Mouse (Mus musculus) MEL (cell line): ENCODE results near the gene Zfp217. TPM values are rescaled to one million over a fixed set of nuclear protein-coding genes. Genes with fewer than 3 reads are reported as not detected.

ENCODE experiments used
- DNase-seq: peaks from one replicate; pipeline ENCODE4 v3.0.0; 2011; ENCODE audit warnings: low read depth, low spot score
- H3K27ac ChIP-seq: 2 replicates; pipeline ENCODE4 v1.5.1; 2012; ENCODE audit warnings: low read depth, mild to moderate bottlenecking, control low read depth, low read length, moderate library complexity; ENCODE audit not compliant: control insufficient read depth
- H3K27me3 ChIP-seq, 2 experiments: fragments of 150-350 bp in 1 of 2; sonication (generic) in 1 of 2; 2 replicates each; pipeline ENCODE4 v1.6.1; 2012; ENCODE audit warnings: low read length in 2 of 2, mild to moderate bottlenecking in 2 of 2, improper control_type of control experiment in 1 of 2, moderate library complexity in 1 of 2; ENCODE audit not compliant: insufficient read depth in 2 of 2, control insufficient read depth in 1 of 2
- H3K36me3 ChIP-seq, 2 experiments: 2 replicates each; pipeline ENCODE4 v1.6.1; 2012 to 2014; ENCODE audit warnings: low read length in 2 of 2, improper control_type of control experiment in 1 of 2, inconsistent platforms in 1 of 2, mild to moderate bottlenecking in 1 of 2; ENCODE audit not compliant: insufficient read depth in 2 of 2, control insufficient read depth in 1 of 2
- H3K4me1 ChIP-seq, 2 experiments: fragments of 150-350 bp in 1 of 2; sonication (generic) in 1 of 2; 2 replicates each; pipeline ENCODE4 v1.6.1; 2012; ENCODE audit warnings: low read length in 2 of 2, improper control_type of control experiment in 1 of 2, mild to moderate bottlenecking in 1 of 2; ENCODE audit not compliant: insufficient read depth in 2 of 2, control insufficient read depth in 1 of 2
- H3K4me3 ChIP-seq, 2 experiments: fragments of 150-350 bp in 1 of 2; sonication (generic) in 1 of 2; 2 replicates each; pipeline ENCODE4 v1.5.1; 2012; ENCODE audit warnings: low read depth in 2 of 2, low read length in 2 of 2, mild to moderate bottlenecking in 2 of 2, moderate library complexity in 2 of 2, control low read depth in 1 of 2, improper control_type of control experiment in 1 of 2; ENCODE audit not compliant: control insufficient read depth in 1 of 2, insufficient read depth in 1 of 2
- H3K79me2 ChIP-seq: 2 replicates; pipeline ENCODE4 v1.6.1; 2012; ENCODE audit warnings: mild to moderate bottlenecking, low read length, moderate library complexity; ENCODE audit not compliant: control insufficient read depth, poor library complexity, insufficient read depth
- H3K9ac ChIP-seq: 2 replicates; pipeline ENCODE4 v1.6.1; 2012; ENCODE audit warnings: low read depth, mild to moderate bottlenecking, control low read depth, low read length, moderate library complexity; ENCODE audit not compliant: control insufficient read depth, poor library complexity, severe bottlenecking
- H3K9me3 ChIP-seq: fragments of 150-350 bp; sonication (generic); replicated peaks from 2 replicates; pipeline ENCODE4 v1.6.1; 2012; ENCODE audit warnings: mild to moderate bottlenecking, low read length, improper control_type of control experiment, moderate library complexity; ENCODE audit not compliant: insufficient read depth
- BHLHE40 ChIP-seq: IDR thresholded peaks from 2 replicates; pipeline ENCODE4 v1.6.1; 2012; ENCODE audit warnings: low read depth, mild to moderate bottlenecking, inconsistent platforms, low read length, improper control_type of control experiment, borderline replicate concordance
- CHD1 ChIP-seq: IDR thresholded peaks from 2 replicates; pipeline ENCODE4 v1.6.1; 2012; ENCODE audit warnings: low read depth, mild to moderate bottlenecking, inconsistent platforms, low read length, improper control_type of control experiment
- CHD2 ChIP-seq: IDR thresholded peaks from 2 replicates; pipeline ENCODE4 v1.6.1; 2011; ENCODE audit warnings: low read length, improper control_type of control experiment
- E2F4 ChIP-seq: IDR thresholded peaks from 2 replicates; pipeline ENCODE4 v1.6.1; 2011; ENCODE audit warnings: low read depth, low read length, improper control_type of control experiment, borderline replicate concordance
- EP300 ChIP-seq, 2 experiments: IDR thresholded peaks; 2 replicates each; pipeline ENCODE4 v1.6.1; 2011; ENCODE audit warnings: improper control_type of control experiment in 2 of 2, low read length in 2 of 2, low read depth in 1 of 2, mild to moderate bottlenecking in 1 of 2
- ETS1 ChIP-seq: IDR thresholded peaks from 2 replicates; pipeline ENCODE4 v1.6.1; 2012; ENCODE audit warnings: low read depth, mild to moderate bottlenecking, inconsistent platforms, low read length, improper control_type of control experiment, moderate library complexity
- GATA1 ChIP-seq: IDR thresholded peaks from 2 replicates; pipeline ENCODE4 v1.6.1; 2011; ENCODE audit warnings: low read depth, low read length, improper control_type of control experiment
- HCFC1 ChIP-seq: IDR thresholded peaks from 2 replicates; pipeline ENCODE4 v1.6.1; 2012; ENCODE audit warnings: low read depth, mild to moderate bottlenecking, inconsistent platforms, low read length, improper control_type of control experiment, moderate library complexity
- JUND ChIP-seq: IDR thresholded peaks from 2 replicates; pipeline ENCODE4 v1.6.1; 2011; ENCODE audit warnings: low read depth, mild to moderate bottlenecking, improper control_type of control experiment, low read length
- MAFK ChIP-seq: IDR thresholded peaks from 2 replicates; pipeline ENCODE4 v1.6.1; 2011; ENCODE audit warnings: low read depth, mild to moderate bottlenecking, low read length, improper control_type of control experiment, borderline replicate concordance
- MAX ChIP-seq: IDR thresholded peaks from 2 replicates; pipeline ENCODE4 v1.6.1; 2011; ENCODE audit warnings: low read length, improper control_type of control experiment
- MAZ ChIP-seq: IDR thresholded peaks from 2 replicates; pipeline ENCODE4 v1.6.1; 2012; ENCODE audit warnings: low read depth, mild to moderate bottlenecking, inconsistent platforms, low read length, improper control_type of control experiment
- MXI1 ChIP-seq: IDR thresholded peaks from 2 replicates; pipeline ENCODE4 v1.6.1; 2011; ENCODE audit warnings: mild to moderate bottlenecking, low read depth, low read length, improper control_type of control experiment
- MYB ChIP-seq: IDR thresholded peaks from 2 replicates; pipeline ENCODE4 v1.6.1; 2011; ENCODE audit warnings: mild to moderate bottlenecking, low read depth, low read length, improper control_type of control experiment
- MYC ChIP-seq: IDR thresholded peaks from 2 replicates; pipeline ENCODE4 v1.6.1; 2011; ENCODE audit warnings: low read depth, mild to moderate bottlenecking, low read length, improper control_type of control experiment, moderate library complexity
- NRF1 ChIP-seq: IDR thresholded peaks from 2 replicates; pipeline ENCODE4 v1.6.1; 2014; ENCODE audit warnings: low read depth, mild to moderate bottlenecking, inconsistent platforms, low read length, improper control_type of control experiment, moderate library complexity; ENCODE audit not compliant: poor library complexity, insufficient read depth, severe bottlenecking
- POLR2AphosphoS2 ChIP-seq: IDR thresholded peaks from 2 replicates; pipeline ENCODE4 v1.6.1; 2011; ENCODE audit warnings: low read length, improper control_type of control experiment
- RCOR1 ChIP-seq: IDR thresholded peaks from 2 replicates; pipeline ENCODE4 v1.6.1; 2012; ENCODE audit warnings: low read depth, mild to moderate bottlenecking, inconsistent platforms, low read length, improper control_type of control experiment
- SIN3A ChIP-seq: IDR thresholded peaks from 2 replicates; pipeline ENCODE4 v1.6.1; 2012; ENCODE audit warnings: low read length, improper control_type of control experiment, inconsistent platforms
- TAL1 ChIP-seq: IDR thresholded peaks from 2 replicates; pipeline ENCODE4 v1.6.1; 2012; ENCODE audit warnings: mild to moderate bottlenecking, inconsistent platforms, low read length, moderate library complexity, mixed read lengths
- TBP ChIP-seq: IDR thresholded peaks from 2 replicates; pipeline ENCODE4 v1.8.0; 2011; ENCODE audit warnings: low read depth, low read length, improper control_type of control experiment
- TCF12 ChIP-seq: IDR thresholded peaks from 2 replicates; pipeline ENCODE4 v1.6.1; 2014; ENCODE audit warnings: low read depth, mild to moderate bottlenecking, inconsistent platforms, low read length, improper control_type of control experiment, moderate library complexity
- UBTF ChIP-seq: IDR thresholded peaks from 2 replicates; pipeline ENCODE4 v1.6.1; 2012; ENCODE audit warnings: low read depth, mild to moderate bottlenecking, inconsistent platforms, low read length, improper control_type of control experiment, moderate library complexity, borderline replicate concordance; ENCODE audit not compliant: insufficient read depth
- USF1 ChIP-seq: IDR thresholded peaks from 2 replicates; pipeline ENCODE4 v1.6.1; 2014; ENCODE audit warnings: low read depth, mild to moderate bottlenecking, inconsistent platforms, low read length, improper control_type of control experiment, moderate library complexity
- USF2 ChIP-seq, 2 experiments: IDR thresholded peaks; 2 replicates each; pipeline ENCODE4 v1.6.1; 2011 to 2012; ENCODE audit warnings: improper control_type of control experiment in 2 of 2, low read length in 2 of 2, borderline replicate concordance in 1 of 2, inconsistent platforms in 1 of 2, low read depth in 1 of 2, mild to moderate bottlenecking in 1 of 2; ENCODE audit not compliant: insufficient read depth in 1 of 2
- ZKSCAN1 ChIP-seq: IDR thresholded peaks from 2 replicates; pipeline ENCODE4 v1.6.1; 2012; ENCODE audit warnings: low read depth, mild to moderate bottlenecking, inconsistent platforms, low read length, improper control_type of control experiment, moderate library complexity
- ZMIZ1 ChIP-seq: IDR thresholded peaks from 2 replicates; pipeline ENCODE4 v1.6.1; 2012; ENCODE audit warnings: low read depth, mild to moderate bottlenecking, inconsistent platforms, low read length, improper control_type of control experiment, moderate library complexity
- polyA plus RNA-seq, 2 experiments: library from polyadenylated mRNA; stranded (reverse) in 1 of 2; unstranded in 1 of 2; fragments of >175 nt in 1 of 2; fragments of >200 nt in 1 of 2; gene quantifications; 2 replicates each; pipeline versions ENCODE4 v1.2.1 to v1.2.4; 2012; ENCODE audit warnings: low replicate concordance in 2 of 2, low read depth in 1 of 2; ENCODE audit not compliant: insufficient read length in 2 of 2, insufficient read depth in 1 of 2, missing spikeins in 1 of 2
- total RNA-seq: library from RNA; depleted of rRNA; stranded (reverse); fragments of 300-350 nt; gene quantifications from 2 replicates; pipeline ENCODE4 v1.2.3, GENCODE M21; 2012

The Zfp217 gene
- total and polyA plus RNA-seq, 3 experiments = 21.7 to 34.9 (median 25.5) TPM

GRCm38 (mm10) chr2:170128461-170129247 is 19.2 kb downstream of the Zfp217 start:
- Histone ChIP-seq H3K79me2 (peaks cover 54% of the 10 kb centered on the region), H3K9ac (peak overlapping the region; percentile 76), H3K36me3 (peaks cover 2 to 44% of the 10 kb centered on the region in 2 experiments; a peak in 2 of 4 replicates), H3K27me3 (no peaks in the 10 kb centered on the region), H3K4me3 (no peak overlapping the region), H3K27ac (peak overlapping the region; percentile 96), H3K4me1 (peaks cover 26 to 28% of the 10 kb centered on the region in 2 experiments), H3K9me3 (no peaks in the 10 kb centered on the region)
- DNase-seq = peak; percentile 93
- peak; percentile 65; the same call in 1 of the 2 replicates for TF ChIP-seq TBP
- no peak for TF ChIP-seq JUND
- no peak for TF ChIP-seq MYC
- TF ChIP-seq ZMIZ1 = no peak
- TF ChIP-seq BHLHE40 = peak; percentile 98
- 0 out of 2 replicates have a peak, but pooled peaks have one; percentile 48 for TF ChIP-seq HCFC1
- TF ChIP-seq USF2 (IDR thresholded peaks at IDR 0.05; ENCODE audit: borderline replicate concordance in 1 of 2, insufficient read depth in 1 of 2, low read depth in 1 of 2, low read length in 2 of 2) = 0 out of 4 replicates have a peak, but pooled peaks of 1 of the 2 experiments have one; percentile 33
- TF ChIP-seq NRF1 = no peak
- TF ChIP-seq USF1 = peak; percentile 90
- peak; percentile 95 for TF ChIP-seq RCOR1
- TF ChIP-seq MAX = peak; percentile 63; the same call in 1 of the 2 replicates
- peak; percentile 72; the same call in 1 of the 2 replicates for TF ChIP-seq MAFK
- TF ChIP-seq ZKSCAN1 = no peak
- TF ChIP-seq MXI1 = peak; percentile 62
- TF ChIP-seq ETS1 = peak; percentile 98
- TF ChIP-seq GATA1 = peak; percentile 96
- TF ChIP-seq MAZ = peak; percentile 72; the same call in 1 of the 2 replicates
- peak; percentile 46; the same call in 1 of the 2 replicates for TF ChIP-seq POLR2AphosphoS2
- 0 out of 2 replicates have a peak, but pooled peaks have one; percentile 25 for TF ChIP-seq CHD1
- peak; percentile 60 for TF ChIP-seq MYB
- peak; percentile 72 for TF ChIP-seq SIN3A
- peak; percentile 85 for TF ChIP-seq TAL1
- peak; percentile 92 to 96 for TF ChIP-seq EP300 (IDR thresholded peaks at IDR 0.05; ENCODE audit: low read depth in 1 of 2, low read length in 2 of 2)
- peak; percentile 96 for TF ChIP-seq TCF12
- TF ChIP-seq E2F4 = no peak
- no peak for TF ChIP-seq UBTF
- TF ChIP-seq CHD2 = peak; percentile 48
